Mouse (Mus musculus) heart, embryonic 14.5 days (tissue): Measurements from ENCODE around the gene Foxa1. TPM values are rescaled to one million over a fixed set of nuclear protein-coding genes. Genes with fewer than 3 reads are reported as not detected.

ENCODE experiments used
- ATAC-seq: fragments of 200-750 bp; cut with Nextera tagmentation; 2 replicates; pipeline ENCODE4 v1.8.0; 2017; ENCODE audit warnings: low read depth, moderate TSS enrichment; ENCODE audit not compliant: insufficient number of reproducible peaks, insufficient read depth, low FRiP score
- H3K27ac ChIP-seq, 2 experiments: fragments of 200-500 bp in 1 of 2; fragments of 300-500 bp in 1 of 2; sonication (generic) in 1 of 2; replicated peaks in 1 of 2; 2 replicates each; pipeline ENCODE4 v1.5.1; 2012 to 2014; ENCODE audit warnings: low read depth in 2 of 2, low read length in 2 of 2, control low read depth in 1 of 2, mild to moderate bottlenecking in 1 of 2, mixed read lengths in 1 of 2; ENCODE audit not compliant: control insufficient read depth in 1 of 2, insufficient read depth in 1 of 2
- H3K27me3 ChIP-seq: fragments of 300-500 bp; sonication (generic); 2 replicates; pipeline ENCODE4 v1.6.1; 2014; ENCODE audit warnings: mild to moderate bottlenecking, low read length, control low read depth; ENCODE audit not compliant: control insufficient read depth, insufficient read depth
- H3K36me3 ChIP-seq: fragments of 300-500 bp; sonication (generic); 2 replicates; pipeline ENCODE4 v1.6.1; 2014; ENCODE audit warnings: mild to moderate bottlenecking, control low read depth, low read length, mixed read lengths; ENCODE audit not compliant: control insufficient read depth, insufficient read depth
- H3K4me1 ChIP-seq, 2 experiments: fragments of 200-500 bp in 1 of 2; fragments of 300-500 bp in 1 of 2; sonication (generic) in 1 of 2; 2 replicates each; pipeline ENCODE4 v1.6.1; 2012 to 2014; ENCODE audit warnings: low read length in 2 of 2, control low read depth in 1 of 2, mixed read lengths in 1 of 2; ENCODE audit not compliant: control insufficient read depth in 2 of 2, insufficient read depth in 2 of 2
- H3K4me2 ChIP-seq: fragments of 300-500 bp; sonication (generic); 2 replicates; pipeline ENCODE4 v1.6.1; 2014; ENCODE audit warnings: mild to moderate bottlenecking, low read length
- H3K4me3 ChIP-seq, 2 experiments: fragments of 200-500 bp in 1 of 2; fragments of 300-500 bp in 1 of 2; sonication (generic) in 1 of 2; 2 replicates each; pipeline ENCODE4 v1.5.1; 2012 to 2014; ENCODE audit warnings: low read length in 2 of 2, mild to moderate bottlenecking in 2 of 2, control low read depth in 1 of 2, low read depth in 1 of 2, moderate library complexity in 1 of 2; ENCODE audit not compliant: control insufficient read depth in 1 of 2, insufficient read depth in 1 of 2
- H3K9ac ChIP-seq: fragments of 300-500 bp; sonication (generic); 2 replicates; pipeline ENCODE4 v1.6.1; 2014; ENCODE audit warnings: mild to moderate bottlenecking, low read length
- H3K9me3 ChIP-seq: fragments of 300-500 bp; sonication (generic); 2 replicates; pipeline ENCODE4 v1.6.1; 2016; ENCODE audit warnings: low read length, control low read depth; ENCODE audit not compliant: control insufficient read depth
- WGBS: fragments of 180-500 bp; shearing (Covaris S2); extraction: QIAGEN DNeasy Blood & Tissue Kit; methylation state at CpG from one replicate; pipeline ENCODE4 v1.1.7; 2014; 5-methylcytosine and 5-hydroxymethylcytosine counted together
- polyA plus RNA-seq: library from polyadenylated mRNA; unstranded; fragments of >200 nt; fragmentation: Nextera tagmentation; extraction: Ambion mirVana; gene quantifications from 2 replicates; pipeline ENCODE4 v1.2.1, GENCODE M21; 2014

The Foxa1 gene
- polyA plus RNA-seq, 1 experiment from 2014 or later: 0.42 TPM

DNA sequence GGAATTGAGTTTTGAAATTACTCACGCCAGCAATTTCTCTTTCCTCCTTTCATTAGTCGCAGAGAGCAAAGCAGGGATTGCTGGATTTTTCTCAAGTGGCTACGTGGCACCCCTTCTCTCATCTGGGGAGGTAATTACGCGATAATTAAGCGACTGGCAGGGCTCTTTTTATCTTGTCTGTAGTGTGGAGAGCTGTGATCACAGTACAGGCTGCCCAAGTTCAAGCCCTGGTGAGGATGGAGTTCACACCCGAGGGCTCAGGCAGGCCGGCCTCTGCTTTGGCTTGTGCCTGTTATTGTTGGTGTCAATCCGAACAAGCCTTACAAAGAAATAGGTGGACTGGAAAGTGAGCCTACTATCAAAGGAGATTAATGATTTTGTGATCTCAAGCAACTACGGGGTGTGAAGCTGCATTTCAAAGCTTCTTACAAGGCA, 7.1 kb downstream of the Foxa1 start:
- H3K4me3 ChIP-seq: peak overlapping the region in 1 of 2 experiments; percentile 34; a peak in 2 of 4 replicates
- no peak overlapping the region for H3K9ac ChIP-seq
- no peaks in the 10 kb centered on the region for H3K36me3 ChIP-seq
- H3K9me3 ChIP-seq: no peaks in the 10 kb centered on the region
- 2% methylated on average over 10 of the region's 10 CpGs for WGBS
- H3K4me2 ChIP-seq: peak overlapping the region; percentile 59
- H3K4me1 ChIP-seq: peaks cover 0 to 12% of the 10 kb centered on the region in 2 experiments; a peak in 3 of 4 replicates
- no peak overlapping the region for H3K27ac ChIP-seq
- no peak for ATAC-seq
- H3K27me3 ChIP-seq: peaks cover 82% of the 10 kb centered on the region

DNA sequence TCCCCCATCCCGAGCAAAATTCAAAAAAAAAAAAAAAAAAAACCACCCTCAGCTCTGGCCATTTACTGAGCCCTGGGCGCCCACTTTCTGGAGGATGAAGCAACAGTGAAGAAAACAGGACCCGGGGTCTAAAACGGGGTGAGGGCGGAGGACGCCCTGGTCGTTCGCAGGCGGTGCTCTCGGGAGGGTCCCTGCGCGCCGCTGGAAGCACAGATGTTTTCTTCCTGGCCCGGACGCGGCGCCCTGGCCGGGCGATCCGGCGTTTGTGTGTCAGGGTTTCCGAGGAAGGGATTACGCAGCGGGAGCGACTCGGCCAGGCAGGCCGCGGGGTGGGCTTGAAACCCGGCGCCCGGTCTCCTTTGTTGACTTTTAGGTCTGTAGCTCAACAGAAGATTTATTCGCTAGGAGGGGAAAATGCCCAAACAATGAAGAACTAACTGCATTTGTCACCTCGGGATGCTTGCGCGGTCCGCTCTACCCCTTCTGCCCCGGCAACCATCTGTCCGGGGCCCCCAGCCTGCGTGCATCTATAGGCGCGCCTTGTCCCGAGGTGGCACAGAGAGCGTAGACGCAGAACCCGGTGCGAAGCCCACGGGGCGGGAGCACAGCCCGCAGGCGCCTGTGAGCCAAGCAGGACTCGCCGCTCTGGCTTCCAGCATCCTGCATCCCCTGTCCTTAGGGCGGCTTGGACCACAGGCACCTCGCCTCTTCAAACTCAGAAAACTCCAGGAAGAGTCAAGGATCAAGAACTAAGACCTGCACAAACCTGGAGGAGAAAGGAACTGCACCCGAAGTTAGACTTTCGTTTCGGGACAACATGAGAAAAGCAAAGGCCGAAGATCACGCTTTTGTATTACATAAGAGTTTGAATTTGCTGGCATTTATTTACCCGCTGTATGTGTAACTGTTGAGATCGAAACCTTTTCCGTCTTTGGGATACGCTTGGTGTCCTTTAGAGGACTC, 7.8 kb downstream of the Foxa1 start:
- ATAC-seq: no peak

DNA sequence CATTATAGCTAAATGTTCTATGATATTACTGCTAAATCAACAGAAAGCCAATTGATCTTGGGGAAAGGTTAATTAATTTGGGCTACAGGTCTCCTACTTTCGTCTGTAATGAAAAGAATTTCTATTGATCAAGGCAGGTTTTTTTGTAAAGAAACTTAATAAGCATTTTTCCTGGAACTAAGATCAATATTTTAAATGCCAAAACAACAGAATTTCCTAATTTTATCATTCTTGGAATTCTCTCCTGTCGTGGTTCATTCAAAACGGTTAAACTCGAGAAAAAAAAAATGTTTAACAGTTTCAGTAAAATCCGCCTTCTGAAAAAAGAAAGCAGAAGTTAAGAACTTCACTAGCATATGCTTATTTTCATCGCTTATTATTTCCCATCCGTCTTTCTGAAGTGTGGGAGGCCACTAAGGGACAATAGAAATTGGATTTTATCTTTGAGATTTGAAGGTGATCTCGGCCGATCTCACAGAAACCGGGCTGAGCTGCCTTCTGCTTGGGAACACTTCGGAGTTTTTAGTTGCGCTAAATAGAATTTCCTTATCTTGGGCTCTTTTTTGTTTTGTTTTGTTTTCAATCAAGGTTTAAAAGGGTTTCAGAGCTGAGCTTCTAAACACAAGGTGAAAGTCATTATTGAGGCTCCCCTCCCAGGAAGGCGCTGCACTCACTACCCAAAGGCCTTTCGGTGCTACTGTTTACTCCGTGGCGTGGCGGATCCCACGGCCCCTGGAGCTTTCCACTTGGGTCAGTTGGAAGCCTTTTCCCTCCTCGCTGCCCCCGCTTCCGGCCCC, 8.7 kb downstream of the Foxa1 start:
- Histone ChIP-seq H3K27ac (no peak overlapping the region), H3K9me3 (no peaks in the 10 kb centered on the region), H3K4me3 (peak overlapping the region in 1 of 2 experiments; percentile 34; a peak in 3 of 4 replicates), H3K4me1 (peaks cover 0 to 12% of the 10 kb centered on the region in 2 experiments; a peak in 3 of 4 replicates), H3K36me3 (no peaks in the 10 kb centered on the region), H3K4me2 (peak overlapping the region; percentile 59), H3K27me3 (peaks cover 85% of the 10 kb centered on the region), H3K9ac (no peak overlapping the region)
- 2% methylated on average over 21 of the region's 21 CpGs for WGBS
- ATAC-seq: no peak

More for the DNA sequence above, 7.8 kb downstream of the Foxa1 start:
- H3K9me3 ChIP-seq: no peaks in the 10 kb centered on the region
- peak overlapping the region; percentile 9 to 34 for H3K4me3 ChIP-seq
- H3K27me3 ChIP-seq: peaks cover 84% of the 10 kb centered on the region
- no peak overlapping the region for H3K27ac ChIP-seq
- no peaks in the 10 kb centered on the region for H3K36me3 ChIP-seq
- WGBS: under 1% methylated on average over 63 of the region's 63 CpGs
- no peak overlapping the region for H3K9ac ChIP-seq
- H3K4me2 ChIP-seq: peak overlapping the region; percentile 59
- peaks cover 0 to 12% of the 10 kb centered on the region in 2 experiments; a peak in 3 of 4 replicates for H3K4me1 ChIP-seq

DNA sequence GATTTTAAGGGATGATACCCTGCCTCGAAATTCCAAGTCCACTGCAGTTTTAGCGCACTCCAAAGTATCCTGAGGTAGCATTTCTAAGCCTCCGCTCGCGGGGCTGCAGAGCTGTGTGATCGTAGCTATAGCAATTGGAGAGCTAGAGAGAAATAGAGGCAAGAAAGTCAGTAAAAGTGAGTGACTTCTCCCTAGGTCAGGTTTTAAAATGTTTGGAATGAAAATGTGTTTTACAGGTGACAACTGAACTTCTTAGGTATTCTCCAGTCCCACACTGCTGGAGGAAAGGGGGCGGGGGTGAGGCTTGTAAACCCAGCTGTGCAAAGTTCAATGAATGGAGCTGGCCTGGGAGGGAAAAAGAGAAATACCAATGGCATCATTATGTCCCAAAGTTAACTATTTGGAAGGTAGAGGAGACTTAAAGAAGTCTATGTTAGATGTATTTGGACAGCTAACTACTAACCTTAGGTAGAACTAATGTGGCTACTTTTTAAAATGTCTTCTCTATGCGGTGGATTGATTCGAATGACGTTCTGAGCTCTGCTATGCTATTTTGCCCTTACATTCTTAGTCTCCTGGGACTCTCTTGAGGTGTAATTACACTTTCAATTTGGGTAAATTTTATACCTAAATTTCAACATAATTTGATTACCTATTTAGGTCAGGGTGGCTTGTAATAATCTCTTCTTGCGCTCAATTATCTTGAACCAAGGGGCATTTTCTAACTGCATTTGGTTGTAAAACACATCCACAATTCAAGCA, 9.6 kb downstream of the Foxa1 start:
- peaks cover 0 to 6% of the 10 kb centered on the region in 2 experiments; a peak in 3 of 4 replicates for H3K4me1 ChIP-seq
- no peaks in the 10 kb centered on the region for H3K36me3 ChIP-seq
- no peak overlapping the region for H3K9ac ChIP-seq
- H3K4me2 ChIP-seq: no peak overlapping the region
- no peak overlapping the region for H3K4me3 ChIP-seq
- H3K9me3 ChIP-seq: no peaks in the 10 kb centered on the region
- no peak overlapping the region for H3K27ac ChIP-seq
- WGBS: 5% methylated on average over 11 of the region's 11 CpGs
- H3K27me3 ChIP-seq: peaks cover 85% of the 10 kb centered on the region
- no peak for ATAC-seq

DNA sequence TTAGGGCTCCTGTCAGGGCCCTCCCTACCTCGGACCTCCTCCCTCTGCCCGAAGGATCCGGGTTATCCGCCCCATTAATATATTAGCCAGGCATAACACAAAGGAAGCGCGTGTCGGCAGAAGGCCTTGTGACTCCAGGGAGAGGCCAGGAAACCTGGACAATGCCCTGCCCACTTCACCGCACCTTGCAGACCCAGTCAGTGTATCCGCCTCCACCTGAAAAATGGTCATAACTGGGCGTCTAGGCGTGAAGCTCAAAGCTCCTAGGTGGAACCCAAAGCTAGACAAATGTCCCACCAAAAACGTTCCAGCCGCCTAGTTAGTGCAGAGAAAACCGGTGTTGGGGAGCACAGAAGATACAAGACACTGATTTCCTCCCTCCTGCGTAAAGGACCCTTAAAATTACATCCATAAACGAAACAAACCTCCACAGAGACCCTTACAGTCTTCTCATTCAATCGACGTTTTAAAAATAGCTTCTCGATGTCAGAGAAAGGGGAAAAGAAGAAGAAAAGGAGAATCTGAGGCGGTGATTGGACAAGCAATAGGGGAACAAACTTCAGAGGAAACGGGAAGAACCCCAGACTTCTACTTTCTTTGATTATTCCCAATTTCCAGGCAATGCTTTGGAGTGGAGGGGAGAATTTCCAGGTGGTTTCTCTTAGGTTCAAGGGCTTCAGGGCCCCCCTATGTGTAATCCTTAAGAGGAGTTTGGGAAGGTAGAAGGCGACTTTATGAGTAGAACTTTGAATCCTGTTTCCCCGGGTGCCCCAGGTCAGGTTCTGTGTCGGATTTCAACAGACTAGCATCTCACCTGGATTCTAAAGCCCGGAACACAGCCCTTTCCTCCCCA, 10.4 kb downstream of the Foxa1 start:
- Histone ChIP-seq H3K4me2 (no peak overlapping the region), H3K27ac (no peak overlapping the region), H3K36me3 (no peaks in the 10 kb centered on the region), H3K4me1 (peaks cover 0 to 6% of the 10 kb centered on the region in 2 experiments; a peak in 3 of 4 replicates), H3K9me3 (no peaks in the 10 kb centered on the region), H3K4me3 (no peak overlapping the region), H3K27me3 (peaks cover 85% of the 10 kb centered on the region), H3K9ac (no peak overlapping the region)
- WGBS: 2% methylated on average over 25 of the region's 25 CpGs
- ATAC-seq: no peak

DNA sequence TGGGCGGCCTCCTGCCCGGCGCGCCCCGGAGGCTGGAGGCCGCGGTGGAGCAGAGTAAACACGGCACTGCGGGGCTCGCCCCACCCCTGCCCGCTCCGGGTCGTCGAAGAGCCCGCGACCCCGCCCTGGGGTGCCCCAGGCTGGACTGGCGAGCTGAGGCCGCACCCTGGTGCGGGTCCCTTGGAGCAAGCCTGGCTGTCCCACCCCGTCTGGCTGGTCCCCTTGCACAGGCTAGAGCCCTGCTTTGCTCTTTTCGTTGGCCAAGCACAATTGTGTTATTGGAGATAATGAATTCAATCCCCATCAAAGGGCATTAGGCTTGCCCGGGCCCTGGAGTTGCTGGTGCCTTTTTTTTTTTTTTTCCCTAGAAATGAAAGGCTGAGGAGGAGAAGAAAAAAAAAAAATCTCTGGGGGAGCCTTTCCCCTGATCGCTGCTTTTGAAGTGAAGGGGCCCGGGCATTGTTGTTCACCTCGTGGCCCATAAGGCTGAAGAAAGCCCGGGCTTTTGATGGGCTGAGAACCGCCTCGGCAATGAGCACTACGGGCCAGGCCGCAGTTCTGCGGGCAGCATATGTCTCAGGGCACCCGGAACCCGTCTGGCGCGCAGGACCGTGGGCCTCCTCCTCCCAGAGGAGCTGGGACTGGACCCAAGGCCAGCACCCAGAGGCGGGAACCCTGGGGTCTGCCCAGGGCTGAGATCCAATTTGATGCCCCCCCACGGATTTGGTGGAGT, 11.7 kb downstream of the Foxa1 start:
- WGBS: 1% methylated on average over 38 of the region's 39 CpGs
- no peak for ATAC-seq
- no peak overlapping the region; a peak in 1 of 4 replicates for H3K4me3 ChIP-seq

More for the DNA sequence above, 11.7 kb downstream of the Foxa1 start:
- Histone ChIP-seq H3K27ac (no peak overlapping the region), H3K9me3 (no peaks in the 10 kb centered on the region), H3K4me2 (0 out of 2 replicates have a peak overlapping the region, but pooled peaks have one; percentile 18), H3K4me1 (peaks cover 0 to 6% of the 10 kb centered on the region in 2 experiments; a peak in 3 of 4 replicates), H3K27me3 (peaks cover 81% of the 10 kb centered on the region), H3K9ac (no peak overlapping the region), H3K36me3 (no peaks in the 10 kb centered on the region)
